Mouse (Mus musculus): ENCODE data around the gene Akap11. TPM values are rescaled to one million over a fixed set of nuclear protein-coding genes. Genes with fewer than 3 reads are reported as not detected.

The Akap11 gene
- 19.4 TPM for polyA plus RNA-seq (2017; shearing (Covaris generic))

DNA sequence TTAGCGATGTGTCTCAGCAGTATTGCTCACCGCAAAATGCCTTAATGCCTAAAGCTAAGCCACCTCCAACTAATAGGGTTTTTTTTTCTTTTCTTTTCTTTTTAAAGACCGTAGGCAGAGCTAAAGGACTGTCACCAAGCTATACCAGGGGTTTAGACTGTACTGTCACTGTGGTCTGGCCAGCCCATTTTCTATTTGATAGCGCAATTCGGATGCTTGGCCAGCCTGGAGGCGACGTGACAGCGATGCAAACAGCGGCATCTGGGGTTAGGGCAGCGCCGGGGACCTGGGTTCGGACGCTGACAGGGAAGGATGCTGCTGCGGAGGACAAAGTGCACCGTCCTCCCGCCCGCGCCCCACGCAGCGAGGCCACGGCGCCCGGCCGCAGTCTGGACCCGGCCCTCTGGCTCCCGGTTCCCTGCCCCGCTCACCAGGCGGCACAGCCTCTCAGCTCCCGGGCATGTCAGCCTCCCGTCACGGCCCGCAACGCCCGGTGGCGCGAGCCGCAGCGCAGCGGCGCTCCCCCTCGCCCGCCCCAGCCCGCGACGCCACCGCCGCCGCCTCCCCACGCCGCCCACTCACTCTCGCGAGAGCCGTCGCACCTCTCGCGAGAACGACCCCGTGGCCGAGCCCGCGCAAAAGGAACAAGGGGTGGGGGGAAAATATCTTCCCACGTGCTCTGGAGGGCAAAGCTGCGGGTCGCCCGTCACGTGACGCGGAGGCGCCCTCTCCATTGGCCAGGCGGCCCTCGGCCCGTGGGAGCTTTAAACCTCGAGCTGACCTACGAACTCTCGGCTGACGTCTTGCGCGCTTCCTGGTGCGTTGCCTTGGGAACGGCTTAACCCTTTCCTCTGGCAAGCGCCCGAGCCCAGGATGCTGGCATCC lies at the start of gene Akap11:
Akap11 (minus strand) TSS at position 528 of the 885 bp plus-strand sequence.

Other genes starting within 250 kb of the Akap11 start
- gene Tnfsf11, start 228.8 kb downstream of the Akap11 start, polyA plus RNA-seq (2017; shearing (Covaris generic)): 159 TPM
- 23.1 TPM for gene Dgkh, start 196.0 kb upstream of the Akap11 start, polyA plus RNA-seq (2017; shearing (Covaris generic))